In genomic region chr10:59982379-59982873, GRCm38 (mm10) we compare ENCODE assay signal across 21 mouse cellular contexts. TPM values are rescaled to one million over a fixed set of nuclear protein-coding genes. Genes with fewer than 3 reads are reported as not detected.
DNase-seq lines count a peak whose midpoint lies in the region; ATAC-seq and TF ChIP-seq lines count a peak whose summit lies in the region.
"Had no signal": no experiment of that assay in that cellular context is flagged by ENCODE, and none has a peak within 500 bp of the region (broad histone marks: within the 10 kb centered on the region; RNA-seq: fewer than 3 reads in every experiment).

No protein-coding gene starts in this region.

- H3K27ac ChIP-seq in heart, embryonic 13.5 days (replicated peaks): peak overlapping the region; percentile 53
- H3K27ac ChIP-seq in liver, embryonic 11.5 days (ENCODE audit: low read depth, low read length): no peak overlapping the region
- H3K27ac ChIP-seq in liver, embryonic 12.5 days: no peak overlapping the region
- 0 out of 2 replicates have a peak overlapping the region, but pooled peaks have one; percentile 2 for H3K27ac ChIP-seq in limb, embryonic 14.5 days (replicated peaks; ENCODE audit: low read depth, low read length)
- 0 out of 2 replicates have a peak overlapping the region, but pooled peaks have one; percentile 48 for H3K27ac ChIP-seq in stomach, embryonic 16.5 days (ENCODE audit: low read length)
- H3K27ac ChIP-seq: hindbrain, embryonic 12.5 days had no signal

- DNase-seq in heart, postnatal 4 days: no peak
- no peak for DNase-seq in liver, embryonic 11.5 days (ENCODE audit: low spot score)
- no peak for DNase-seq in limb, embryonic 14.5 days (ENCODE audit: low spot score)
- DNase-seq in cerebellum, adult 11 months: no peak
- DNase-seq: adrenal gland, adult 8-10 months; cerebellum, adult 11-12 months; cerebellum, postnatal 36 days; kidney, adult 8-10 months; kidney, postnatal 4 days; lung, adult 18-20 months; right cerebral cortex, postnatal 25 days had no signal

- peaks cover 22% of the 10 kb centered on the region for H3K36me3 ChIP-seq in heart, embryonic 13.5 days
- peaks cover 9% of the 10 kb centered on the region; the same call in 1 of the 2 replicates for H3K36me3 ChIP-seq in liver, embryonic 11.5 days (ENCODE audit: control insufficient read depth, insufficient read depth, low read length)
- H3K36me3 ChIP-seq in liver, embryonic 12.5 days: peaks cover 24% of the 10 kb centered on the region
- peaks cover 22% of the 10 kb centered on the region for H3K36me3 ChIP-seq in limb, embryonic 14.5 days (ENCODE audit: control insufficient read depth, insufficient read depth, low read length)
- peaks cover 9% of the 10 kb centered on the region; the same call in 1 of the 2 replicates for H3K36me3 ChIP-seq in stomach, embryonic 16.5 days (ENCODE audit: control insufficient read depth, insufficient read depth, low read length)

- H3K4me1 ChIP-seq in heart, embryonic 13.5 days: peaks cover 56% of the 10 kb centered on the region
- peaks cover 28% of the 10 kb centered on the region for H3K4me1 ChIP-seq in liver, embryonic 11.5 days (replicated peaks; ENCODE audit: control insufficient read depth, insufficient read depth, low read length)
- H3K4me1 ChIP-seq in liver, embryonic 12.5 days: peaks cover 34% of the 10 kb centered on the region
- H3K4me1 ChIP-seq in limb, embryonic 14.5 days (ENCODE audit: control insufficient read depth, insufficient read depth, low read length): peaks cover 22% of the 10 kb centered on the region
- H3K4me1 ChIP-seq in stomach, embryonic 16.5 days (ENCODE audit: control insufficient read depth, insufficient read depth, low read length): peaks cover 20% of the 10 kb centered on the region

- no peak overlapping the region for H3K4me2 ChIP-seq in heart, embryonic 13.5 days
- H3K4me2 ChIP-seq in liver, embryonic 11.5 days: no peak overlapping the region
- no peak overlapping the region for H3K4me2 ChIP-seq in liver, embryonic 12.5 days
- no peak overlapping the region for H3K4me2 ChIP-seq in limb, embryonic 14.5 days (replicated peaks; ENCODE audit: low read depth, low read length, severe bottlenecking)
- no peak overlapping the region for H3K4me2 ChIP-seq in stomach, embryonic 16.5 days (ENCODE audit: low read depth, low read length)
- H3K4me2 ChIP-seq: heart, embryonic 11.5 days; hindbrain, embryonic 12.5 days; midbrain, embryonic 11.5 days had no signal

- TF ChIP-seq POLR2A in limb, embryonic 14.5 days (IDR thresholded peaks at IDR 0.05; ENCODE audit: borderline replicate concordance, extremely low read depth, insufficient read depth, insufficient read length): no peak

- 70% methylated on average over 12 of the region's 12 CpGs for WGBS in heart, embryonic 13.5 days
- 70% methylated on average over 12 of the region's 12 CpGs for WGBS in liver, embryonic 11.5 days
- 59% methylated on average over 12 of the region's 12 CpGs for WGBS in liver, embryonic 12.5 days (ENCODE audit: insufficient replicate concordance)
- 92% methylated on average over 12 of the region's 12 CpGs for WGBS in limb, embryonic 14.5 days
- 88% methylated on average over 12 of the region's 12 CpGs for WGBS in stomach, embryonic 16.5 days

- ATAC-seq in heart, embryonic 13.5 days (ENCODE audit: extremely low read depth, insufficient number of reproducible peaks, low FRiP score, low TSS enrichment): no peak
- 0 out of 2 replicates have a peak, but pooled peaks have one; percentile 40 for ATAC-seq in liver, embryonic 11.5 days (replicated peaks; ENCODE audit: low FRiP score)
- ATAC-seq in liver, embryonic 12.5 days: no peak
- no peak for ATAC-seq in limb, embryonic 14.5 days (ENCODE audit: low FRiP score, low read depth)
- no peak for ATAC-seq in stomach, embryonic 16.5 days (ENCODE audit: insufficient read depth, low FRiP score)
- no peak for ATAC-seq in granulocyte monocyte progenitor cell, adult 5-6 weeks (replicated peaks; ENCODE audit: poor library complexity, severe bottlenecking)
- ATAC-seq: forebrain, embryonic 16.5 days; inflammation-experienced regulatory T-cells, adult 6 months had no signal

- no peak overlapping the region for H3K9ac ChIP-seq in heart, embryonic 13.5 days
- no peak overlapping the region for H3K9ac ChIP-seq in liver, embryonic 11.5 days (ENCODE audit: low read depth, low read length)
- no peak overlapping the region for H3K9ac ChIP-seq in liver, embryonic 12.5 days
- H3K9ac ChIP-seq in limb, embryonic 14.5 days (ENCODE audit: low read depth, low read length, severe bottlenecking): no peak overlapping the region
- no peak overlapping the region for H3K9ac ChIP-seq in stomach, embryonic 16.5 days (ENCODE audit: low read length)
- H3K9ac ChIP-seq: hindbrain, embryonic 12.5 days had no signal

- no peak overlapping the region for H3K4me3 ChIP-seq in heart, embryonic 13.5 days
- no peak overlapping the region for H3K4me3 ChIP-seq in liver, embryonic 11.5 days (ENCODE audit: low read depth, low read length)
- H3K4me3 ChIP-seq in liver, embryonic 12.5 days: no peak overlapping the region
- no peak overlapping the region for H3K4me3 ChIP-seq in limb, embryonic 14.5 days (replicated peaks; ENCODE audit: low read length)
- H3K4me3 ChIP-seq in stomach, embryonic 16.5 days (replicated peaks; ENCODE audit: low read length): no peak overlapping the region
- H3K4me3 ChIP-seq: erythroblast, embryonic 14.5 days; hindbrain, embryonic 12.5 days had no signal

- H3K27me3 ChIP-seq in heart, embryonic 13.5 days (replicated peaks): no peaks in the 10 kb centered on the region
- no peaks in the 10 kb centered on the region for H3K27me3 ChIP-seq in liver, embryonic 11.5 days (replicated peaks; ENCODE audit: control insufficient read depth, insufficient read depth, low read length)
- no peaks in the 10 kb centered on the region for H3K27me3 ChIP-seq in liver, embryonic 12.5 days (replicated peaks)
- no peaks in the 10 kb centered on the region for H3K27me3 ChIP-seq in limb, embryonic 14.5 days (ENCODE audit: control insufficient read depth, insufficient read depth, low read length)
- no peaks in the 10 kb centered on the region for H3K27me3 ChIP-seq in stomach, embryonic 16.5 days (ENCODE audit: control insufficient read depth, insufficient read depth, low read length)
- H3K27me3 ChIP-seq: hindbrain, embryonic 12.5 days had no signal

- no peaks in the 10 kb centered on the region for H3K9me3 ChIP-seq in heart, embryonic 13.5 days
- no peaks in the 10 kb centered on the region for H3K9me3 ChIP-seq in liver, embryonic 11.5 days (ENCODE audit: control insufficient read depth, low read length)
- H3K9me3 ChIP-seq in liver, embryonic 12.5 days (replicated peaks): no peaks in the 10 kb centered on the region
- H3K9me3 ChIP-seq in limb, embryonic 14.5 days (ENCODE audit: control insufficient read depth, low read length): no peaks in the 10 kb centered on the region
- H3K9me3 ChIP-seq in stomach, embryonic 16.5 days (replicated peaks; ENCODE audit: control insufficient read depth, low read length): no peaks in the 10 kb centered on the region
- H3K9me3 ChIP-seq: hindbrain, embryonic 12.5 days had no signal

RNA-seq across cellular contexts. Expression of gene Ascc1, which starts 20.2 kb away (rescaled TPM):
- polyA plus RNA-seq in heart, embryonic 13.5 days (2015; fragmentation: Nextera tagmentation; extraction: Ambion mirVana): 33.8 and 37.9 TPM in 2 replicates
- total RNA-seq in heart, postnatal 4 days (2021): 10 to 100 TPM; 20.2 to 22.0 TPM
- polyA plus RNA-seq in liver, embryonic 11.5 days (2014; fragmentation: Nextera tagmentation; extraction: Ambion mirVana): 37.2 and 37.4 TPM in 2 replicates
- 22.6 and 23.4 TPM in 2 replicates for polyA plus RNA-seq in liver, embryonic 12.5 days (2016; fragmentation: Nextera tagmentation; extraction: Ambion mirVana)
- 29.4 and 32.9 TPM in 2 replicates for polyA plus RNA-seq in limb, embryonic 14.5 days (2012; rRNA removed)
- 41.2 and 45.4 TPM in 2 replicates for polyA plus RNA-seq in limb, embryonic 14.5 days (2014; fragmentation: Nextera tagmentation; extraction: Ambion mirVana)
- 45.2 and 46.2 TPM in 2 replicates for polyA plus RNA-seq in stomach, embryonic 16.5 days (2015; fragmentation: Nextera tagmentation; extraction: Ambion mirVana)
- 19.4 and 24.3 TPM in 2 replicates for total RNA-seq in granulocyte monocyte progenitor cell, adult 5-6 weeks (2014; fragmentation: Nextera tagmentation)
- 24.8 and 34.2 TPM in 2 replicates for total RNA-seq in granulocyte monocyte progenitor cell, adult 5-6 weeks (2017)

RNA-seq across cellular contexts. Expression of gene Anapc16, which starts 20.5 kb away (rescaled TPM):
- polyA plus RNA-seq in heart, embryonic 13.5 days (2015; fragmentation: Nextera tagmentation; extraction: Ambion mirVana): 84.7 and 93.3 TPM in 2 replicates
- total RNA-seq in heart, postnatal 4 days (2021): 10 to 100 TPM; 70.5 to 73.5 TPM
- 77.4 and 80.0 TPM in 2 replicates for polyA plus RNA-seq in liver, embryonic 11.5 days (2014; fragmentation: Nextera tagmentation; extraction: Ambion mirVana)
- polyA plus RNA-seq in liver, embryonic 12.5 days (2016; fragmentation: Nextera tagmentation; extraction: Ambion mirVana): 55.3 and 63.1 TPM in 2 replicates
- 105 and 109 TPM in 2 replicates for polyA plus RNA-seq in limb, embryonic 14.5 days (2012; rRNA removed)
- 110 and 114 TPM in 2 replicates for polyA plus RNA-seq in limb, embryonic 14.5 days (2014; fragmentation: Nextera tagmentation; extraction: Ambion mirVana)
- 75.6 and 90.7 TPM in 2 replicates for polyA plus RNA-seq in stomach, embryonic 16.5 days (2015; fragmentation: Nextera tagmentation; extraction: Ambion mirVana)
- 36.2 and 43.2 TPM in 2 replicates for total RNA-seq in granulocyte monocyte progenitor cell, adult 5-6 weeks (2014; fragmentation: Nextera tagmentation)
- 46.2 and 48.8 TPM in 2 replicates for total RNA-seq in granulocyte monocyte progenitor cell, adult 5-6 weeks (2017)

RNA-seq across cellular contexts. Expression of gene Ddit4, which starts 30.8 kb away (rescaled TPM):
- 19.7 and 24.5 TPM in 2 replicates for polyA plus RNA-seq in heart, embryonic 13.5 days (2015; fragmentation: Nextera tagmentation; extraction: Ambion mirVana)
- 10 to 100 TPM; 31.4 to 36.9 TPM for total RNA-seq in heart, postnatal 4 days (2021)
- polyA plus RNA-seq in liver, embryonic 11.5 days (2014; fragmentation: Nextera tagmentation; extraction: Ambion mirVana): 2.7 and 4.3 TPM in 2 replicates
- 5.4 and 6.9 TPM in 2 replicates for polyA plus RNA-seq in liver, embryonic 12.5 days (2016; fragmentation: Nextera tagmentation; extraction: Ambion mirVana)
- 117 and 138 TPM in 2 replicates for polyA plus RNA-seq in limb, embryonic 14.5 days (2012; rRNA removed)
- 8.5 and 8.6 TPM in 2 replicates for polyA plus RNA-seq in limb, embryonic 14.5 days (2014; fragmentation: Nextera tagmentation; extraction: Ambion mirVana)
- polyA plus RNA-seq in stomach, embryonic 16.5 days (2015; fragmentation: Nextera tagmentation; extraction: Ambion mirVana): 30.4 and 34.8 TPM in 2 replicates
- 0.49 TPM in 1 of 2 replicates, not detected in the other for total RNA-seq in granulocyte monocyte progenitor cell, adult 5-6 weeks (2014; fragmentation: Nextera tagmentation)
- total RNA-seq in granulocyte monocyte progenitor cell, adult 5-6 weeks (2017): 2.0 and 2.2 TPM in 2 replicates

Comparison
In these comparisons a context has a peak if more than half of its experiments do, and no peak if none do; other contexts are left out.
1. H3K27ac ChIP-seq: peak in heart, embryonic 13.5 days (single experiment), limb, embryonic 14.5 days (single experiment) and stomach, embryonic 16.5 days (single experiment); none in liver, embryonic 11.5 days (single experiment) and liver, embryonic 12.5 days (single experiment).